Mouse (Mus musculus) neural tube, embryonic 14.5 days (tissue): ENCODE results near the gene Tyw3. TPM values are rescaled to one million over a fixed set of nuclear protein-coding genes. Genes with fewer than 3 reads are reported as not detected.

Source experiments
- polyA plus RNA-seq: library from polyadenylated mRNA; unstranded; fragments of >200 nt; fragmentation: Nextera tagmentation; extraction: Ambion mirVana; gene quantifications from 2 replicates; pipeline ENCODE4 v1.2.1, GENCODE M21; 2014

Tyw3 gene
- polyA plus RNA-seq, 1 experiment from 2014 or later: 13.8 TPM

Other genes starting within 250 kb of the Tyw3 start
- 9.0 and 9.6 TPM in 2 replicates for gene Cryz, start 393 bp downstream of the Tyw3 start, polyA plus RNA-seq
- 2.0 and 2.8 TPM in 2 replicates for gene Erich3, start 66.8 kb upstream of the Tyw3 start, polyA plus RNA-seq